Mouse (Mus musculus) small intestine, adult 2 months (tissue): Measurements from ENCODE around the gene Adamts8.

ENCODE experiments used
- CTCF ChIP-seq: fragments of 200-500 bp; IDR thresholded peaks from 2 replicates; pipeline ENCODE4 v1.5.1; 2012; ENCODE audit warnings: low read depth, mild to moderate bottlenecking, control low read depth, inconsistent platforms, low read length, moderate library complexity, mixed read lengths; ENCODE audit not compliant: insufficient replicate concordance, insufficient read length; ENCODE audit errors: extremely low read depth
- POLR2A ChIP-seq: fragments of 200-500 bp; IDR thresholded peaks from 2 replicates; pipeline ENCODE4 v1.6.1; 2012; ENCODE audit warnings: low read depth, mild to moderate bottlenecking, control low read depth, inconsistent platforms, low read length, moderate library complexity

GRCm38 (mm10) chr9:31002528-31002927 lies 60.2 kb downstream of the Adamts8 start:
- TF ChIP-seq POLR2A: no peak
- TF ChIP-seq CTCF: no peak
